Mouse (Mus musculus) spleen, adult 2 months (tissue): ENCODE measurements around the gene Camta1.

Experiments
- CTCF ChIP-seq: fragments of 200-500 bp; IDR thresholded peaks from 2 replicates; pipeline ENCODE4 v1.5.1; 2011; ENCODE audit warnings: mild to moderate bottlenecking, inconsistent platforms; ENCODE audit not compliant: insufficient read depth, insufficient read length, insufficient replicate concordance; ENCODE audit errors: extremely low read depth
- POLR2A ChIP-seq: fragments of 200-500 bp; IDR thresholded peaks from 2 replicates; pipeline ENCODE4 v1.6.1; 2011; ENCODE audit warnings: low read depth, low read length, inconsistent platforms

- TF ChIP-seq CTCF (no peak), POLR2A (no peak)
Observed at GRCm38 (mm10) chr4:151516998-151517799, 344.5 kb downstream of the Camta1 start.
